Mouse (Mus musculus) heart, postnatal 0 days (tissue): Measurements from ENCODE around the gene Ano6. TPM values are rescaled to one million over a fixed set of nuclear protein-coding genes. Genes with fewer than 3 reads are reported as not detected.

Experiments
- ATAC-seq: fragments of 200-750 bp; cut with Nextera tagmentation; 2 replicates; pipeline ENCODE4 v1.8.0; 2017; ENCODE audit warnings: low read depth, moderate number of reproducible peaks, moderate library complexity; ENCODE audit not compliant: insufficient read depth
- DNase-seq: peaks from one replicate; pipeline ENCODE4 v3.0.0-alpha.2; 2016; ENCODE audit warnings: low spot score
- H3K27ac ChIP-seq: fragments of 300-500 bp; sonication (generic); 2 replicates; pipeline ENCODE4 v1.5.1; 2014; ENCODE audit warnings: low read depth, mild to moderate bottlenecking
- H3K27me3 ChIP-seq: fragments of 300-500 bp; sonication (generic); 2 replicates; pipeline ENCODE4 v1.6.1; 2014; ENCODE audit warnings: low read length, mixed read lengths; ENCODE audit not compliant: control insufficient read depth, insufficient read depth
- H3K36me3 ChIP-seq: fragments of 300-500 bp; sonication (generic); replicated peaks from 2 replicates; pipeline ENCODE4 v1.6.1; 2014; ENCODE audit warnings: low read length, mixed read lengths; ENCODE audit not compliant: control insufficient read depth, insufficient read depth
- H3K4me1 ChIP-seq: fragments of 300-500 bp; sonication (generic); 2 replicates; pipeline ENCODE4 v1.6.1; 2014; ENCODE audit warnings: antibody characterized with exemption; ENCODE audit not compliant: control insufficient read depth, insufficient read depth
- H3K4me2 ChIP-seq: fragments of 300-500 bp; sonication (generic); 2 replicates; pipeline ENCODE4 v1.6.1; 2014; ENCODE audit warnings: low read depth, mild to moderate bottlenecking, low read length, moderate library complexity
- H3K4me3 ChIP-seq: fragments of 300-500 bp; sonication (generic); 2 replicates; pipeline ENCODE4 v1.5.1; 2014; ENCODE audit warnings: low read depth, low read length
- H3K9ac ChIP-seq: fragments of 300-500 bp; sonication (generic); replicated peaks from 2 replicates; pipeline ENCODE4 v1.6.1; 2014; ENCODE audit warnings: low read depth, low read length, mixed read lengths
- H3K9me3 ChIP-seq: fragments of 300-500 bp; sonication (generic); replicated peaks from 2 replicates; pipeline ENCODE4 v1.6.1; 2016; ENCODE audit warnings: low read length; ENCODE audit not compliant: control insufficient read depth
- CTCF ChIP-seq: IDR thresholded peaks from 2 replicates; pipeline ENCODE4 v1.5.1; 2016; ENCODE audit warnings: antibody characterized with exemption, control low read depth, low read depth
- EP300 ChIP-seq: IDR thresholded peaks from 2 replicates; pipeline ENCODE4 v1.6.1; 2016; ENCODE audit warnings: antibody characterized with exemption, low read depth
- WGBS: fragments of 180-500 bp; shearing (Covaris S2); extraction: QIAGEN DNeasy Blood & Tissue Kit; methylation state at CpG from one replicate; pipeline ENCODE4 v1.1.7; 2014; 5-methylcytosine and 5-hydroxymethylcytosine counted together
- polyA plus RNA-seq: library from polyadenylated mRNA; unstranded; fragments of >200 nt; fragmentation: Nextera tagmentation; extraction: Ambion mirVana; gene quantifications from 2 replicates; pipeline ENCODE4 v1.2.1, GENCODE M21; 2015
- total RNA-seq: library from RNA; depleted of rRNA; stranded (reverse); fragments of >200 nt; gene quantifications from 2 replicates; pipeline ENCODE4 v1.2.3, GENCODE M21; 2014; ENCODE audit warnings: low replicate concordance

The Ano6 gene
- total and polyA plus RNA-seq, 2 experiments from 2014 or later: 14.2 to 26.5 TPM

DNA sequence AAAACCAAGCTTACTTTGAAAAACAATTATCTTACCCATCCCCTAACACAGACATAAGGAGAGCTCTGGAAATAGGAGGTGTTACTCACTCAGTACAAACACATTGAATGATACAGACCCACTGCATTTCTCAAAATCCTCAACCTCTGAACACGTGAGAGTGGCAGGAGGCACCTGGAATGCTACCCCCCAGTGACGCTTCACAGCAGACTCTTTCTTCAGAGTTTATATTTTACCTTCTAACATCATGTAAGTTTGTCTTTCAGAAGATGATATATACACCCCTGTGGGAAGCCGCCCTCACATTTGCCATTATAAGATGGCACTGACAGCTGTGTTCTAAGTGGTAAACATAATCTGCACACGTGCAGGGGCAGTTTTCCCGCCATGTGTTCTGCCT lies 37.6 kb upstream of the Ano6 start:
- WGBS: 87% methylated on average over 3 of the region's 5 CpGs

DNA sequence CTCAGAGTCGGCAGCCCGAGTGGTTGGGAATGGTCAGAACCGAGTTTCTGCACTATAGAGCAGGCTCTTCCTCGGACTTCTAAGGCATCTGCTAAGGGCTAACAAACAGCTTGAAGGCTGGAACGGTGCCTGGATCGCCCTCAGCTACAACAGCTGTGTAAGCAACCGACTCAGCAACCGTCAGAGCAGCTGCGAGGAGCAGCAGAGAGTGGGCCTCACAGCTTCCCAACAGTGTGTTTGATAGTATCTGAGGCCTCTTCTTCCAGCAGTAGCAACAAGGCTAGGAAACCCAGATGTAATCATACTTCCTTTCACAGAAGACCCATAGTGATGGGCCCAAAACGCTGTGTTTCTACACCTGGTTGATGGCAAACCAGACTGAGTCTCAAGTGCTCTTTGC lies 33.5 kb upstream of the Ano6 start:
- peak; percentile 69 for ATAC-seq
- TF ChIP-seq EP300 (no peak), CTCF (no peak)

More for the DNA sequence above, 37.6 kb upstream of the Ano6 start:
- H3K4me2 ChIP-seq: no peak overlapping the region
- H3K4me3 ChIP-seq: no peak overlapping the region
- H3K4me1 ChIP-seq: no peaks in the 10 kb centered on the region
- TF ChIP-seq EP300 (no peak), CTCF (no peak)
- no peaks in the 10 kb centered on the region for H3K9me3 ChIP-seq
- no peak overlapping the region for H3K27ac ChIP-seq
- H3K9ac ChIP-seq: no peak overlapping the region
- ATAC-seq: no peak
- no peaks in the 10 kb centered on the region for H3K36me3 ChIP-seq
- no peak for DNase-seq
- H3K27me3 ChIP-seq: no peaks in the 10 kb centered on the region

DNA sequence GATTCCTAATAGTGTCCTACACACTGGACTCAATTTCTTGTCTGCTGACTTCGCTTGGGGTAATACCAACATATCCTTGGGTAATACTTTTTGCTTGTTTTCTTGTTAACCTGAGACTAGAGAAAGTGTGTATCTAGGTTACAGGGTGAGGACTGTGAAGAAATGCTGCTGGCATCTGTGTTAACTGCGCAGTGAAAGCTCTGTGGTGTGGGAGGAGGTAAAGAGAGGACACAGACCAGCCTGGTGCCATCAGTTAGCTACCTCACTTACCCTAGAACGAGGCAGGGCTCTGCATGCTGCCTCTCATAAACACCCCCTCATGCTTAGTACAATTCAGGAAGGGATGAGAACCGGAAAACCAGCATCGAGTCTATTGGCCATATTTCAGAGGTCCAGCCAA lies 32.6 kb upstream of the Ano6 start:
- no peak for TF ChIP-seq EP300
- TF ChIP-seq CTCF: no peak
- 80% methylated on average over 5 of the region's 5 CpGs for WGBS
- ATAC-seq (no peak), DNase-seq (no peak)
- H3K27me3 ChIP-seq: no peaks in the 10 kb centered on the region
- H3K9me3 ChIP-seq: no peaks in the 10 kb centered on the region
- peak overlapping the region; percentile 55; the same call in 1 of the 2 replicates for H3K27ac ChIP-seq
- no peak overlapping the region for H3K4me3 ChIP-seq
- H3K9ac ChIP-seq: no peak overlapping the region
- H3K36me3 ChIP-seq: no peaks in the 10 kb centered on the region
- H3K4me2 ChIP-seq: no peak overlapping the region
- no peaks in the 10 kb centered on the region for H3K4me1 ChIP-seq

More for the DNA sequence above, 33.5 kb upstream of the Ano6 start:
- no peaks in the 10 kb centered on the region for H3K4me1 ChIP-seq
- no peak overlapping the region for H3K4me3 ChIP-seq
- H3K27ac ChIP-seq: peak overlapping the region; percentile 51; the same call in 1 of the 2 replicates
- no peaks in the 10 kb centered on the region for H3K27me3 ChIP-seq
- no peaks in the 10 kb centered on the region for H3K36me3 ChIP-seq
- WGBS: 32% methylated on average over 10 of the region's 10 CpGs
- no peak overlapping the region for H3K9ac ChIP-seq
- peak; percentile 42 for DNase-seq
- H3K4me2 ChIP-seq: no peak overlapping the region
- no peaks in the 10 kb centered on the region for H3K9me3 ChIP-seq

DNA sequence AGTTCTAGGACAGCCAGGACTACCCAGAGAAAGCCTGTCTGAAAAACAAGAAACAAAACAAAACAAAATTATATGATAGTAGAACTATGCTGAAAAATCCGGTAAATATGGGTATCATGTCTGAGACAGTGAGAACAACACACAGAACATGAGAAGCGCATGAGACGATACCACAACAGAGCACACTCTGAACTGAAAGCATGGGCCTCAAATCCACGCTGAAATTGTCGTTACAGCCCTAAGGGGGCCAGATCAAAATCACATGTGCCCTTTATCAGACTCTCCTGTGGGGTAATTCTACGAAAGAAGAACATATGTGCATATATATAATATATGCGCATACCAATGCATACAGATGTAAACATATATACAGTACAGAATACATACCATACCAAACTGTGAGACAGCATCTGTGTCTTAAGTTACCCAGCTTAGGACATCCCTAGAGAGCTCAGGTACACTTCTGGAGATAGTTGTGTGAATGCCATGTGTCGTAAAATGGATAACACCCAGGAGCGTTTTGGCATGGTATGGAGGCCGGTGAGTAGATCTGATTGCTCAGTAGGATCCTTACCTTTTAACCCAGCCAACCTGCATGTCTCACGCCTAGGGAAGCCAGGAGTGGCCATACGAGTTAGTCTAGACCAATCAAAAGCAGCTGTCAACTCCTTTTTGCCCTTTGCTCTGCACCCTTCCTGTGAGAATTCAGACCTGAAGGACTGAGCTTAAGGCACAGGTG lies 31.8 kb upstream of the Ano6 start:
- no peak overlapping the region for H3K9ac ChIP-seq
- no peak for ATAC-seq
- TF ChIP-seq EP300: no peak
- TF ChIP-seq CTCF: no peak
- WGBS: 80% methylated on average over 12 of the region's 12 CpGs
- no peak overlapping the region for H3K4me2 ChIP-seq
- no peaks in the 10 kb centered on the region for H3K4me1 ChIP-seq
- DNase-seq: no peak
- no peaks in the 10 kb centered on the region for H3K9me3 ChIP-seq
- no peak overlapping the region for H3K4me3 ChIP-seq
- peak overlapping the region; percentile 55; the same call in 1 of the 2 replicates for H3K27ac ChIP-seq
- no peaks in the 10 kb centered on the region for H3K27me3 ChIP-seq
- no peaks in the 10 kb centered on the region for H3K36me3 ChIP-seq

DNA sequence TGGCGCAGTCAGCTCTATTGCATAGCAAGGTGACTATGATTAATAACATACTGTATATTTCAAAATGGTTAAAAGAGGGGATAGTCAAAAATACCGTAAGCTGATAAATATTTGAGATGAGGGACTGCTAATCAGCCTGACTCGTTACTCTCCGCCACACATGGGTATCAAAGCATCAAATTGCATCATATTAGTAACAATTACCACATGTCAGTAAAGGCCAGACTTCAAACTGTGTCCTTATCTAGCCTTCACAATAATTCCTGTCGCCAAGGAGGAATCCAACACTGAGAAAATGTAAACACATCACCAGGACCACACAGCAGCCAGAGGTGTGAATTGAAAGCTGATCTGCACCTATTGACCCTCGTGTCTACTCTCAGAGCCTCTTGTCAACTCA lies 30.8 kb upstream of the Ano6 start:
- H3K9ac ChIP-seq: no peak overlapping the region
- H3K9me3 ChIP-seq: no peaks in the 10 kb centered on the region
- no peak overlapping the region for H3K4me2 ChIP-seq
- no peak for DNase-seq
- H3K27ac ChIP-seq: no peak overlapping the region
- H3K27me3 ChIP-seq: no peaks in the 10 kb centered on the region
- H3K36me3 ChIP-seq: no peaks in the 10 kb centered on the region
- no peak for TF ChIP-seq EP300
- TF ChIP-seq CTCF: no peak
- H3K4me1 ChIP-seq: no peaks in the 10 kb centered on the region
- 49% methylated on average over 6 of the region's 6 CpGs for WGBS
- no peak for ATAC-seq
- no peak overlapping the region for H3K4me3 ChIP-seq

DNA sequence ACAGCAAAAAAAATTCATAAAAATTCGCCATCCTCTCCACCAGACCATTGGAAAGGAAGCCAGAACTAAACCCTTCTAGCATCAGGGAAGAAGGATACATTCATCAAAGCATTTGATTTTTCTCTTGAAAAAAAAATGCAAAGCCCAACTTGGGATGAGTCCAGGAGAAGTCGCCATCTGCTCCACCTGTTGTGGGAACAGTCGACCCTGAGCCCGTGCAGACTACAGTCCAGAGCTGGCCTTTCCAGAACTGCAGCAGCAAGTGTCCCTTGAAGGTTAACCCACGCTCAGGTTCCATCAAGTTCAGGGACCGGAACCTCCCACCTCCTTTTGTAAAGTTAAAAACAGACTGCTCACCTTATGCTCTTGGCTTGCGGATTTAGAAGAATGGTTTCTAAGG lies 29.2 kb upstream of the Ano6 start:
- Histone ChIP-seq H3K4me1 (no peaks in the 10 kb centered on the region), H3K27me3 (no peaks in the 10 kb centered on the region), H3K4me3 (no peak overlapping the region), H3K9me3 (no peaks in the 10 kb centered on the region), H3K4me2 (no peak overlapping the region), H3K27ac (no peak overlapping the region), H3K36me3 (no peaks in the 10 kb centered on the region), H3K9ac (no peak overlapping the region)
- TF ChIP-seq CTCF (no peak), EP300 (no peak)
- WGBS: 68% methylated on average over 7 of the region's 7 CpGs
- DNase-seq (no peak), ATAC-seq (no peak)
